Mouse (Mus musculus): Measurements from ENCODE around the gene DXBay18.
"Not testable (repeated sequence)": the region's sequence is repeated elsewhere in the genome, so short reads cannot be mapped to it uniquely, and the experiment has no call there.

The DXBay18 gene

DNA sequence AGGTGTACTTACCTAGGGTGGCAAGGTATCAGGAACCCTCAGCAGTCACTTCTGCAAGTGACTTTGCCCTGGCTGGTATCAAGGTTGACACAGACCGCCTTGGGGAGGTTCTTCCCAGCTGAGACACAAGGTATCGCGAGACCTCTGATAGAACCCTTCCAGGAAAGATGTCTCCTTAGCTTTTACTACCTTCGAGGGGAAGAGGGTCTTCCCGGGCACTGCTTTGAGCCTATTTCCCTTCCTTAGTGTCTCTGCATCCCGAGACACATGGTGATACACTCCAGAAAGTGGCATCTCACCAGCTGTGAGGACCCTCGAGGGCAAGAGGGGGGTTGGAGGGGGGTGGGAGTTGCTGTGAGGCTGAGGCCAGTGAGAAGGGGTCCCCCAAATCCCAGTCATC lies at the start of gene DXBay18:
TSS of gene DXBay18 (minus strand) at position 101 of the 400 bp plus-strand sequence.
- not testable (repeated sequence) for DNase-seq (ENCODE audit: low spot score in 2 of 2)

DNA sequence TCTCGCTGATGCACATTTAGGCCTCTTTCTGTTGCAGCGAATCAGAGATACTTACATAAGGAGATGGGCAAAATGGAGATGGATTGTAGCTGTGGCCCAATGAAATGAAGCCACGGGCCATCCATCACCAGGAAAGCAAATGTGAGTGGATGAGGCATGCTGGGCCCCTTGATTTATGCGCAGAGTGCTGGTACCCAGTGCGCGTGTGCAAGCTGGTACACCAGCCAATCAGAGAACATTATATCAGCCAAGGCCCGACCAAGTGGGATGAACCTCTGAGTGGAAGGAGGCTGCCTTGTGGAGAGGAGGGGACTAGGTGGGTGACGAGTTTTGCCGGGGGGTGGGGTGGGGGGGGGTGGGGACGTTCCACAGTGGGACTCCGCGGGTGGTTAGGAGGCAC lies 42.7 kb upstream of the DXBay18 start, which contains the start of gene Xlr3b:
TSS of gene Xlr3b (plus strand) at position 274 of the 400 bp plus-strand sequence.
- not testable (repeated sequence) for DNase-seq (ENCODE audit: low spot score in 2 of 2)

GRCm38 (mm10) chrX:73176889-73177288 lies 27.6 kb upstream of the DXBay18 start, which contains the start of gene Spin2d:
Gene Spin2d (minus strand): TSS chrX:73176989.
- not testable (repeated sequence) for DNase-seq (ENCODE audit: low spot score in 2 of 2)

DNA sequence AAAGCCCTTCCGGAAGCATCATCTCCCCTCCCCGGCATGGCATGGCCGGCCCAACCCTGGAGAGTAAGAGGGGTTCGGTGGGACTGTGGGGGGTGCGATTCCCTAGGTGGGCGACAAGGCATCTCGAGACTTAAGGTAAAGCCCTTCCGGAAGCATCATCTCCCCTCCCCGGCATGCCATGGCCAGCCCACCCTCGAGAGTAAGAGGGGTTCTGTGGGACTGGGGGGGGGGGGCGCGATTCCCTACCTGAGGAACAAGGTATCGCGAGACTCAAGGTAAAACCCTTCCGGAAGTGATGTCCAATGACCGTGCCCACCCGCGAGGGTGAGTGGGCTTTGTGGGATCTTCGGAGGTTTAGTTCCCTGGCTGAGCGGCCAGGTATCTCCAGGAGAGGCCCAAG lies 754 bp downstream of the DXBay18 start, which contains the start of gene Xlr5b:
TSS of gene Xlr5b (plus strand) at position 301 of the 400 bp plus-strand sequence.
- not testable (repeated sequence) for DNase-seq (ENCODE audit: low spot score in 2 of 2)

DNA sequence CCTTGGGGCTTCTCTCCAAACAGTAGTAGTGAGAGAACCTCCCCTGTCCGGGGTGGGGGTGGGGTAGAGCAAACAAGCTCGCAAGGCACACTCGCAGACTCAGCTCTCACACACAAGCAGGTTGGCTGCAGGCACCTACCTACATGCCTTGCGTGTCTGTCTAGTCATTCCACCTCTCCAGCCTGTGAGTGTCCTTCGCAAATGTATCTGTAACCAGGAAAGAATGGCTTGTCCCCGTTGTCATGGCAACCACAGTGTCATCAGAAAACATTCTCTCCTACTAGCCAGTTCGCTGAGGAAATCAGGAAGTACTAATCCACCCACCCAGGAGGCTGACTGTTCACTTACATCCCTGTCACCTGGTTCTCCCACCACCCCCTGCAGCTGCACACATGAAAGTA lies 6.0 kb downstream of the DXBay18 start:
- not testable (repeated sequence) for DNase-seq (ENCODE audit: low spot score in 2 of 2)

GRCm38 (mm10) chrX:73122859-73123829 lies 26.1 kb downstream of the DXBay18 start:
- not testable (repeated sequence) for DNase-seq (ENCODE audit: low spot score in 2 of 2)

GRCm38 (mm10) chrX:73116747-73117146 lies 32.5 kb downstream of the DXBay18 start, which contains the start of gene Gm14685:
Gene Gm14685 (plus strand): TSS chrX:73117047.
- not testable (repeated sequence) for DNase-seq (ENCODE audit: low spot score in 2 of 2)

GRCm38 (mm10) chrX:73096941-73097508 lies 52.2 kb downstream of the DXBay18 start, which contains the start of gene Xlr3a:
Gene Xlr3a (minus strand): TSS chrX:73097095.
- not testable (repeated sequence) for DNase-seq (ENCODE audit: low spot score in 2 of 2)
